Mouse (Mus musculus) hindbrain, embryonic 10.5 days (tissue): ENCODE data around the gene Nrm. TPM values are rescaled to one million over a fixed set of nuclear protein-coding genes. Genes with fewer than 3 reads are reported as not detected.

Experiments used
- DNase-seq: peaks from one replicate; pipeline ENCODE4 v3.0.0-alpha.2; 2017; ENCODE audit warnings: low spot score
- H3K27ac ChIP-seq: fragments of 300-500 bp; sonication (generic); 2 replicates; pipeline ENCODE4 v1.5.1; 2016; ENCODE audit warnings: mild to moderate bottlenecking, moderate library complexity
- H3K27me3 ChIP-seq: fragments of 300-500 bp; sonication (generic); 2 replicates; pipeline ENCODE4 v1.6.1; 2016; ENCODE audit warnings: mild to moderate bottlenecking; ENCODE audit not compliant: poor library complexity, insufficient read depth, severe bottlenecking
- H3K36me3 ChIP-seq: fragments of 300-500 bp; sonication (generic); 2 replicates; pipeline ENCODE4 v1.6.1; 2016; ENCODE audit warnings: mild to moderate bottlenecking, moderate library complexity
- H3K4me1 ChIP-seq: fragments of 300-500 bp; sonication (generic); replicated peaks from 2 replicates; pipeline ENCODE4 v1.6.1; 2016; ENCODE audit warnings: mild to moderate bottlenecking
- H3K4me3 ChIP-seq: fragments of 300-500 bp; sonication (generic); 2 replicates; pipeline ENCODE4 v1.5.1; 2016; ENCODE audit warnings: mild to moderate bottlenecking, moderate library complexity
- H3K9me3 ChIP-seq: fragments of 300-500 bp; sonication (generic); 2 replicates; pipeline ENCODE4 v1.6.1; 2016; ENCODE audit warnings: mild to moderate bottlenecking, moderate library complexity
- WGBS: fragments of 180-500 bp; shearing (Covaris S2); methylation state at CpG from one replicate; pipeline ENCODE4 v1.1.7; 2016; 5-methylcytosine and 5-hydroxymethylcytosine counted together
- polyA plus RNA-seq: library from polyadenylated mRNA; unstranded; fragments of >200 nt; fragmentation: Nextera tagmentation; extraction: Ambion mirVana; gene quantifications from 2 replicates; pipeline ENCODE4 v1.2.1, GENCODE M21; 2016

The Nrm gene
- polyA plus RNA-seq, 1 experiment from 2014 or later = 70.1 TPM

- H3K4me1 ChIP-seq = peaks cover 53% of the 10 kb centered on the region
- peak overlapping the region; percentile 82 for H3K4me3 ChIP-seq
- peak overlapping the region; percentile 98 for H3K27ac ChIP-seq
- no peak for DNase-seq
- 5% methylated on average over 12 of the region's 12 CpGs for WGBS
- H3K27me3 ChIP-seq = 0 out of 2 replicates have a peak, but pooled peaks cover 4% of the 10 kb centered on the region
- H3K9me3 ChIP-seq = no peaks in the 10 kb centered on the region
- H3K36me3 ChIP-seq = peaks cover 54% of the 10 kb centered on the region
Observed at GRCm38 (mm10) chr17:35860831-35861197, 304 bp upstream of the Nrm start.

- H3K27ac ChIP-seq = peak overlapping the region; percentile 99
- peaks cover 34% of the 10 kb centered on the region for H3K36me3 ChIP-seq
- peaks cover 92% of the 10 kb centered on the region for H3K4me1 ChIP-seq
- DNase-seq = peak; percentile 21
- 0 out of 2 replicates have a peak, but pooled peaks cover 4% of the 10 kb centered on the region for H3K27me3 ChIP-seq
- 20% methylated on average over 10 of the region's 10 CpGs for WGBS
- no peaks in the 10 kb centered on the region for H3K9me3 ChIP-seq
- H3K4me3 ChIP-seq = peak overlapping the region; percentile 83
Observed at GRCm38 (mm10) chr17:35864832-35865353, 3.8 kb downstream of the Nrm start.

GRCm38 (mm10) chr17:35865481-35866280 lies 4.6 kb downstream of the Nrm start, which contains the start of gene Ppp1r18:
TSS of gene Ppp1r18 (plus strand) at chr17:35865593.
- Histone ChIP-seq H3K27me3 (0 out of 2 replicates have a peak, but pooled peaks cover 4% of the 10 kb centered on the region), H3K9me3 (no peaks in the 10 kb centered on the region; the same call in 1 of the 2 replicates), H3K4me3 (peak within 1 kb of the TSS; percentile 83), H3K36me3 (peaks cover 41% of the 10 kb centered on the region), H3K27ac (peak within 1 kb of the TSS; percentile 99), H3K4me1 (peaks cover 92% of the 10 kb centered on the region)
- WGBS = under 1% methylated on average over 46 of the region's 48 CpGs
- DNase-seq = peak; percentile 92

- Histone ChIP-seq H3K4me1 (peaks cover 87% of the 10 kb centered on the region), H3K36me3 (peaks cover 48% of the 10 kb centered on the region), H3K4me3 (peak overlapping the region; percentile 83), H3K27ac (peak overlapping the region; percentile 99), H3K9me3 (peaks cover 6% of the 10 kb centered on the region; the same call in 1 of the 2 replicates), H3K27me3 (0 out of 2 replicates have a peak, but pooled peaks cover 4% of the 10 kb centered on the region)
- WGBS = under 1% methylated on average over 38 of the region's 38 CpGs
- DNase-seq = peak; percentile 72
Observed at GRCm38 (mm10) chr17:35866281-35866831, 5.2 kb downstream of the Nrm start.

- peaks cover 7% of the 10 kb centered on the region; the same call in 1 of the 2 replicates for H3K9me3 ChIP-seq
- H3K4me3 ChIP-seq = peak overlapping the region; percentile 83
- peaks cover 55% of the 10 kb centered on the region for H3K36me3 ChIP-seq
- no peak for DNase-seq
- peaks cover 85% of the 10 kb centered on the region for H3K4me1 ChIP-seq
- H3K27me3 ChIP-seq = 0 out of 2 replicates have a peak, but pooled peaks cover 4% of the 10 kb centered on the region
- WGBS = 9% methylated on average over 26 of the region's 26 CpGs
- peak overlapping the region; percentile 99 for H3K27ac ChIP-seq
Observed at GRCm38 (mm10) chr17:35866911-35867890, 6.1 kb downstream of the Nrm start.

GRCm38 (mm10) chr17:35868165-35868820 lies 7.2 kb downstream of the Nrm start:
- 33% methylated on average over 17 of the region's 17 CpGs for WGBS
- DNase-seq = no peak
- Histone ChIP-seq H3K27ac (peak overlapping the region; percentile 99), H3K4me1 (peaks cover 87% of the 10 kb centered on the region), H3K36me3 (peaks cover 63% of the 10 kb centered on the region), H3K9me3 (peaks cover 7% of the 10 kb centered on the region; the same call in 1 of the 2 replicates), H3K27me3 (0 out of 2 replicates have a peak, but pooled peaks cover 4% of the 10 kb centered on the region), H3K4me3 (peak overlapping the region; percentile 83)

- Histone ChIP-seq H3K4me1 (peaks cover 87% of the 10 kb centered on the region), H3K4me3 (peak overlapping the region; percentile 83), H3K9me3 (peaks cover 7% of the 10 kb centered on the region; the same call in 1 of the 2 replicates), H3K27me3 (0 out of 2 replicates have a peak, but pooled peaks cover 4% of the 10 kb centered on the region), H3K27ac (peak overlapping the region; percentile 99), H3K36me3 (peaks cover 63% of the 10 kb centered on the region)
- 7% methylated on average over 7 of the region's 7 CpGs for WGBS
- no peak for DNase-seq
Observed at GRCm38 (mm10) chr17:35868961-35869345, 7.8 kb downstream of the Nrm start.

- Histone ChIP-seq H3K9me3 (peaks cover 7% of the 10 kb centered on the region; the same call in 1 of the 2 replicates), H3K27me3 (no peaks in the 10 kb centered on the region), H3K4me1 (peaks cover 83% of the 10 kb centered on the region), H3K36me3 (peaks cover 63% of the 10 kb centered on the region), H3K4me3 (peak overlapping the region; percentile 83), H3K27ac (peak overlapping the region; percentile 99)
- 4% methylated on average over 7 of the region's 7 CpGs for WGBS
- peak; percentile 75 for DNase-seq
Observed at GRCm38 (mm10) chr17:35869346-35870067, 8.4 kb downstream of the Nrm start.

- DNase-seq = no peak
Observed at GRCm38 (mm10) chr17:35870151-35870883, 9.2 kb downstream of the Nrm start.

GRCm38 (mm10) chr17:35870884-35871696 lies 10.0 kb downstream of the Nrm start:
- H3K4me1 ChIP-seq = peaks cover 67% of the 10 kb centered on the region
- H3K27ac ChIP-seq = no peak overlapping the region
- no peaks in the 10 kb centered on the region for H3K27me3 ChIP-seq
- no peak for DNase-seq
- WGBS = 87% methylated on average over 8 of the region's 8 CpGs
- H3K9me3 ChIP-seq = peaks cover 7% of the 10 kb centered on the region; the same call in 1 of the 2 replicates
- H3K36me3 ChIP-seq = peaks cover 72% of the 10 kb centered on the region
- peak overlapping the region; percentile 83 for H3K4me3 ChIP-seq

More at GRCm38 (mm10) chr17:35870151-35870883, 9.2 kb downstream of the Nrm start:
- H3K36me3 ChIP-seq = peaks cover 66% of the 10 kb centered on the region
- no peaks in the 10 kb centered on the region for H3K27me3 ChIP-seq
- peak overlapping the region; percentile 99 for H3K27ac ChIP-seq
- H3K9me3 ChIP-seq = peaks cover 7% of the 10 kb centered on the region; the same call in 1 of the 2 replicates
- H3K4me1 ChIP-seq = peaks cover 75% of the 10 kb centered on the region
- 67% methylated on average over 9 of the region's 9 CpGs for WGBS
- H3K4me3 ChIP-seq = peak overlapping the region; percentile 83
